Mouse (Mus musculus): ENCODE data around the gene Camta1. TPM values are rescaled to one million over a fixed set of nuclear protein-coding genes. Genes with fewer than 3 reads are reported as not detected.

Camta1 gene
- polyA plus RNA-seq, 1 experiment from 2014 or later: 123 TPM

GRCm38 (mm10) chr4:151637348-151637747, 224.3 kb downstream of the Camta1 start:
- no peak overlapping the region for H3K27ac ChIP-seq (ENCODE audit: low read depth, low read length)
- no peak for ATAC-seq

GRCm38 (mm10) chr4:151634771-151635170, 226.9 kb downstream of the Camta1 start:
- WGBS: 70% methylated on average over 6 of the region's 6 CpGs
- no peak overlapping the region for H3K4me2 ChIP-seq (ENCODE audit: low read length)
- 0 out of 2 replicates have a peak, but pooled peaks cover 2% of the 10 kb centered on the region for H3K27me3 ChIP-seq (replicated peaks; ENCODE audit: control insufficient read depth, insufficient read depth, low read length)
- H3K4me3 ChIP-seq (ENCODE audit: low read depth, low read length): no peak overlapping the region
- H3K9me3 ChIP-seq (replicated peaks; ENCODE audit: control insufficient read depth, low read length): no peaks in the 10 kb centered on the region
- no peak overlapping the region for H3K9ac ChIP-seq (ENCODE audit: low read length)
- no peaks in the 10 kb centered on the region for H3K4me1 ChIP-seq (ENCODE audit: control insufficient read depth, insufficient read depth, low read length)
- no peaks in the 10 kb centered on the region for H3K36me3 ChIP-seq (ENCODE audit: control insufficient read depth, insufficient read depth, low read length)
- DNase-seq (ENCODE audit: low spot score) (no peak), ATAC-seq (no peak)
- H3K27ac ChIP-seq (ENCODE audit: low read depth, low read length): no peak overlapping the region

More at GRCm38 (mm10) chr4:151637348-151637747, 224.3 kb downstream of the Camta1 start:
- Histone ChIP-seq H3K4me1 (ENCODE audit: control insufficient read depth, insufficient read depth, low read length) (no peaks in the 10 kb centered on the region), H3K9ac (ENCODE audit: low read length) (no peak overlapping the region), H3K27me3 (replicated peaks; ENCODE audit: control insufficient read depth, insufficient read depth, low read length) (0 out of 2 replicates have a peak, but pooled peaks cover 2% of the 10 kb centered on the region), H3K36me3 (ENCODE audit: control insufficient read depth, insufficient read depth, low read length) (no peaks in the 10 kb centered on the region), H3K4me3 (ENCODE audit: low read depth, low read length) (no peak overlapping the region), H3K9me3 (replicated peaks; ENCODE audit: control insufficient read depth, low read length) (no peaks in the 10 kb centered on the region), H3K4me2 (ENCODE audit: low read length) (no peak overlapping the region)
- 69% methylated on average over 9 of the region's 9 CpGs for WGBS
- DNase-seq (ENCODE audit: low spot score): no peak

GRCm38 (mm10) chr4:151633795-151634194, 227.9 kb downstream of the Camta1 start:
- no peak overlapping the region for H3K9ac ChIP-seq (ENCODE audit: low read length)
- WGBS: 89% methylated on average over 8 of the region's 8 CpGs
- no peak overlapping the region for H3K27ac ChIP-seq (ENCODE audit: low read depth, low read length)
- H3K36me3 ChIP-seq (ENCODE audit: control insufficient read depth, insufficient read depth, low read length): no peaks in the 10 kb centered on the region
- no peak overlapping the region for H3K4me3 ChIP-seq (ENCODE audit: low read depth, low read length)
- ATAC-seq: no peak
- DNase-seq (ENCODE audit: low spot score): no peak
- H3K27me3 ChIP-seq (replicated peaks; ENCODE audit: control insufficient read depth, insufficient read depth, low read length): no peaks in the 10 kb centered on the region
- no peaks in the 10 kb centered on the region for H3K4me1 ChIP-seq (ENCODE audit: control insufficient read depth, insufficient read depth, low read length)
- H3K4me2 ChIP-seq (ENCODE audit: low read length): no peak overlapping the region
- no peaks in the 10 kb centered on the region for H3K9me3 ChIP-seq (replicated peaks; ENCODE audit: control insufficient read depth, low read length)

DNA sequence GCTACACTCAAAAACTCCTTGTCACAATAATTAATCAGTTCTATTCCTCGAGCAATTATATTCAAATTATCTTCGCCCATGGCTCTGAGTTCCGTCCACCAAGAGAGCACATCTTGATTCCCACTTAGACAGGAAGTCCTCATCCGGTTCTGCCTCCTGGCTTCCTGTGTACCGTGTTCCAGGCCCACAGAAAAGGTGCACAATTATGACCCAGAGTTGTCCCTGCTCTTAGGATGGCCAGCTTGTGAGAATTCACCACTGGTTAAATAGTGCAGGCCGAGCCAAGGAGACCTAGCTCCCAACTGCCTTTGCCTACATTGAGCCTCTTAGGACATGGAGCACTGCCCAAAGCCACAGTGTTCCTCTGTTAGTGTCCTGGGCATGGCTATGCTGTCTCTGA, 229.4 kb downstream of the Camta1 start:
- no peak for DNase-seq (ENCODE audit: low spot score)
- ATAC-seq: no peak
- Histone ChIP-seq H3K36me3 (ENCODE audit: control insufficient read depth, insufficient read depth, low read length) (no peaks in the 10 kb centered on the region), H3K4me1 (ENCODE audit: control insufficient read depth, insufficient read depth, low read length) (no peaks in the 10 kb centered on the region), H3K4me2 (ENCODE audit: low read length) (no peak overlapping the region), H3K9ac (ENCODE audit: low read length) (no peak overlapping the region), H3K27me3 (replicated peaks; ENCODE audit: control insufficient read depth, insufficient read depth, low read length) (no peaks in the 10 kb centered on the region), H3K4me3 (ENCODE audit: low read depth, low read length) (no peak overlapping the region), H3K27ac (ENCODE audit: low read depth, low read length) (no peak overlapping the region), H3K9me3 (replicated peaks; ENCODE audit: control insufficient read depth, low read length) (no peaks in the 10 kb centered on the region)
- 83% methylated on average over 6 of the region's 6 CpGs for WGBS

DNA sequence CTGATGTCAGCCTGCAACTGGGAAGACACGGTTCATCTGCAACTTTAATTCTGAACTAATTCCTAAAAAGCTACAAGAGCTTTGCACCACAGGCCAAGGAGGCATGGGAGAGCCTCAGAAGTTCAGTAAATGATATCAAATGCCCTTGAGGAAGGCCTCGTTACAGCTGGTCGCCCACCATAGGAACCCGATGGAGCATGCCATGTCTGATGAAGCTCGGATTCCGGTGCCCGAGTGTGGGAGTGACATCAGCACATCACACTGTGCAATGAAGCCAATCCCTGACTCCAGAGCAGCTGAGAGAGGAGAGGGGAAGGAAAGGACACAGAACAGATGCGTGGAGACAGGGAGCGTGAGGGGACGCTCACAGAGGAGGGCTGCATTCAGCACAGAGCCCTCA, 231.0 kb downstream of the Camta1 start:
- Histone ChIP-seq H3K27ac (ENCODE audit: low read depth, low read length) (no peak overlapping the region), H3K4me3 (ENCODE audit: low read depth, low read length) (no peak overlapping the region), H3K27me3 (replicated peaks; ENCODE audit: control insufficient read depth, insufficient read depth, low read length) (no peaks in the 10 kb centered on the region), H3K9me3 (replicated peaks; ENCODE audit: control insufficient read depth, low read length) (no peaks in the 10 kb centered on the region), H3K36me3 (ENCODE audit: control insufficient read depth, insufficient read depth, low read length) (no peaks in the 10 kb centered on the region), H3K9ac (ENCODE audit: low read length) (no peak overlapping the region), H3K4me1 (ENCODE audit: control insufficient read depth, insufficient read depth, low read length) (no peaks in the 10 kb centered on the region), H3K4me2 (ENCODE audit: low read length) (no peak overlapping the region)
- no peak for ATAC-seq
- DNase-seq (ENCODE audit: low spot score): no peak
- WGBS: 28% methylated on average over 10 of the region's 10 CpGs

- WGBS: 31% methylated on average over 3 of the region's 3 CpGs
- no peak for ATAC-seq
- Histone ChIP-seq H3K36me3 (ENCODE audit: control insufficient read depth, insufficient read depth, low read length) (no peaks in the 10 kb centered on the region), H3K9ac (ENCODE audit: low read length) (no peak overlapping the region), H3K4me3 (ENCODE audit: low read depth, low read length) (no peak overlapping the region), H3K4me2 (ENCODE audit: low read length) (no peak overlapping the region), H3K27ac (ENCODE audit: low read depth, low read length) (no peak overlapping the region), H3K27me3 (replicated peaks; ENCODE audit: control insufficient read depth, insufficient read depth, low read length) (no peaks in the 10 kb centered on the region), H3K9me3 (replicated peaks; ENCODE audit: control insufficient read depth, low read length) (no peaks in the 10 kb centered on the region), H3K4me1 (ENCODE audit: control insufficient read depth, insufficient read depth, low read length) (no peaks in the 10 kb centered on the region)
- no peak for DNase-seq (ENCODE audit: low spot score)
Observed at GRCm38 (mm10) chr4:151630231-151630630, 231.4 kb downstream of the Camta1 start.

DNA sequence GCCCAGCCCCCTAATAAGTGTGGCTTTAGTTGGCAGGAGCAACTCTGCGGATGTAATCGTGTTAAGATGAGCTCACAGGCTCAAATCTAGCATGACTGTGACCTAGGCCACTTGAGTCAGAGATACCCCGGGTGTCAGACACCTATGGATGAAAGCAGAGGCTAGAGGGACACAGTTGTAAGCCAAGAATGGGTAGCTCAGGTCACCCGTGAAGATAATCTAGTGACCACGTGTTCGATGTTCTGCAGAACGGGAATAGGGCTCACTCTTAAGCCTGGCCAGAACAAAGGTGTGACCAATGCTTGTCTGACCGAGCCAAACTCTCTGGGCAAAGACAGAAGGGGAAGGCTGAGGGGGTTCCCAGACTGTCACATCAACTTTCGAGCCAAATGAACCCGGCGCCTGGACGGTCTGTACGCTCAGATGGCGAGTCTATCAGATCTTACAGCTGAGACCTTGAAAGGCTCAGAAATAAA, 242.1 kb downstream of the Camta1 start:
- no peak for ATAC-seq
- WGBS: 80% methylated on average over 14 of the region's 14 CpGs
- H3K4me3 ChIP-seq (ENCODE audit: low read depth, low read length): no peak overlapping the region

GRCm38 (mm10) chr4:151618420-151619310, 243.0 kb downstream of the Camta1 start:
- H3K9me3 ChIP-seq (replicated peaks; ENCODE audit: control insufficient read depth, low read length): no peaks in the 10 kb centered on the region
- peak; percentile 57; the same call in 1 of the 2 replicates for ATAC-seq
- no peaks in the 10 kb centered on the region; the same call in 1 of the 2 replicates for H3K4me1 ChIP-seq (ENCODE audit: control insufficient read depth, insufficient read depth, low read length)
- 39% methylated on average over 21 of the region's 21 CpGs for WGBS
- no peaks in the 10 kb centered on the region for H3K27me3 ChIP-seq (replicated peaks; ENCODE audit: control insufficient read depth, insufficient read depth, low read length)
- 0 out of 2 replicates have a peak overlapping the region, but pooled peaks have one; percentile 16 for H3K4me2 ChIP-seq (ENCODE audit: low read length)
- no peak overlapping the region for H3K27ac ChIP-seq (ENCODE audit: low read depth, low read length)
- DNase-seq (ENCODE audit: low spot score): no peak
- no peak overlapping the region for H3K9ac ChIP-seq (ENCODE audit: low read length)
- H3K36me3 ChIP-seq (ENCODE audit: control insufficient read depth, insufficient read depth, low read length): no peaks in the 10 kb centered on the region
- no peak overlapping the region for H3K4me3 ChIP-seq (ENCODE audit: low read depth, low read length)

More for the DNA sequence above, 242.1 kb downstream of the Camta1 start:
- Histone ChIP-seq H3K9ac (ENCODE audit: low read length) (no peak overlapping the region), H3K9me3 (replicated peaks; ENCODE audit: control insufficient read depth, low read length) (no peaks in the 10 kb centered on the region), H3K4me2 (ENCODE audit: low read length) (no peak overlapping the region), H3K4me1 (ENCODE audit: control insufficient read depth, insufficient read depth, low read length) (no peaks in the 10 kb centered on the region; the same call in 1 of the 2 replicates), H3K27ac (ENCODE audit: low read depth, low read length) (no peak overlapping the region), H3K36me3 (ENCODE audit: control insufficient read depth, insufficient read depth, low read length) (no peaks in the 10 kb centered on the region), H3K27me3 (replicated peaks; ENCODE audit: control insufficient read depth, insufficient read depth, low read length) (no peaks in the 10 kb centered on the region)
- no peak for DNase-seq (ENCODE audit: low spot score)

GRCm38 (mm10) chr4:151611621-151612020, 250.1 kb downstream of the Camta1 start:
- Histone ChIP-seq H3K4me1 (ENCODE audit: control insufficient read depth, insufficient read depth, low read length) (no peaks in the 10 kb centered on the region), H3K9ac (ENCODE audit: low read length) (no peak overlapping the region), H3K4me3 (ENCODE audit: low read depth, low read length) (no peak overlapping the region), H3K27me3 (replicated peaks; ENCODE audit: control insufficient read depth, insufficient read depth, low read length) (no peaks in the 10 kb centered on the region), H3K27ac (ENCODE audit: low read depth, low read length) (no peak overlapping the region), H3K4me2 (ENCODE audit: low read length) (no peak overlapping the region), H3K9me3 (replicated peaks; ENCODE audit: control insufficient read depth, low read length) (no peaks in the 10 kb centered on the region), H3K36me3 (ENCODE audit: control insufficient read depth, insufficient read depth, low read length) (no peaks in the 10 kb centered on the region)
- 61% methylated on average over 6 of the region's 6 CpGs for WGBS
- ATAC-seq (no peak), DNase-seq (ENCODE audit: low spot score) (no peak)
